Mouse (Mus musculus) ZHBTc4 (cell line): Measurements from ENCODE around the gene Kri1.
"Not testable (repeated sequence)": the region's sequence is repeated elsewhere in the genome, so short reads cannot be mapped to it uniquely, and the experiment has no call there.

Experiments
- DNase-seq: peaks from one replicate; pipeline ENCODE4 v3.0.0-alpha.2; 2011; ENCODE audit warnings: low read depth, low spot score

Gene Kri1

GRCm38 (mm10) chr9:21243826-21244427 is 43.8 kb downstream of the Kri1 start:
- DNase-seq: peak; percentile 55

- DNase-seq: peak; percentile 95
Measured at GRCm38 (mm10) chr9:21241343-21241742, 46.4 kb downstream of the Kri1 start.

- DNase-seq: no peak
Measured at GRCm38 (mm10) chr9:21239465-21239848, 48.3 kb downstream of the Kri1 start.

- peak; percentile 87 for DNase-seq
Measured at GRCm38 (mm10) chr9:21238733-21239464, 48.9 kb downstream of the Kri1 start, which contains the start of gene Keap1. Keap1 (minus strand) TSS chr9:21239361.

- DNase-seq: peak; percentile 39
Measured at GRCm38 (mm10) chr9:21238004-21238732, 49.6 kb downstream of the Kri1 start.

- DNase-seq: peak; percentile 73
Measured at GRCm38 (mm10) chr9:21237368-21238003, 50.3 kb downstream of the Kri1 start.

GRCm38 (mm10) chr9:21236991-21237367 is 50.8 kb downstream of the Kri1 start:
- DNase-seq: no peak

- no peak for DNase-seq
Measured at GRCm38 (mm10) chr9:21235341-21235740, 52.4 kb downstream of the Kri1 start.

GRCm38 (mm10) chr9:21233805-21234204 is 54.0 kb downstream of the Kri1 start:
- DNase-seq: no peak

GRCm38 (mm10) chr9:21233366-21233765 is 54.4 kb downstream of the Kri1 start:
- DNase-seq: no peak

- no peak for DNase-seq
Measured at GRCm38 (mm10) chr9:21232867-21233266, 54.9 kb downstream of the Kri1 start.

GRCm38 (mm10) chr9:21231551-21231950 is 56.2 kb downstream of the Kri1 start:
- DNase-seq: no peak

- peak; percentile 84 for DNase-seq
Measured at GRCm38 (mm10) chr9:21227342-21227741, 60.4 kb downstream of the Kri1 start.

- DNase-seq: no peak
Measured at GRCm38 (mm10) chr9:21225415-21225758, 62.4 kb downstream of the Kri1 start.

- peak; percentile 59 for DNase-seq
Measured at GRCm38 (mm10) chr9:21224576-21225414, 63.0 kb downstream of the Kri1 start.

GRCm38 (mm10) chr9:21223906-21224305 is 63.9 kb downstream of the Kri1 start:
- peak; percentile 96 for DNase-seq

GRCm38 (mm10) chr9:21223490-21223889 is 64.3 kb downstream of the Kri1 start:
- DNase-seq: not testable (repeated sequence)
